Mouse (Mus musculus) thymus, postnatal 36 days (tissue): ENCODE data around the gene Ntrk3.

Experiments used
- DNase-seq, 2 experiments: peaks; one replicate each; pipeline ENCODE4 v3.0.0; 2022; ENCODE audit warnings: mixed read lengths in 2 of 2

Ntrk3 gene

GRCm38 (mm10) chr7:78578111-78578460 lies 159.7 kb downstream of the Ntrk3 start:
- peak; percentile 33 to 50 for DNase-seq

DNA sequence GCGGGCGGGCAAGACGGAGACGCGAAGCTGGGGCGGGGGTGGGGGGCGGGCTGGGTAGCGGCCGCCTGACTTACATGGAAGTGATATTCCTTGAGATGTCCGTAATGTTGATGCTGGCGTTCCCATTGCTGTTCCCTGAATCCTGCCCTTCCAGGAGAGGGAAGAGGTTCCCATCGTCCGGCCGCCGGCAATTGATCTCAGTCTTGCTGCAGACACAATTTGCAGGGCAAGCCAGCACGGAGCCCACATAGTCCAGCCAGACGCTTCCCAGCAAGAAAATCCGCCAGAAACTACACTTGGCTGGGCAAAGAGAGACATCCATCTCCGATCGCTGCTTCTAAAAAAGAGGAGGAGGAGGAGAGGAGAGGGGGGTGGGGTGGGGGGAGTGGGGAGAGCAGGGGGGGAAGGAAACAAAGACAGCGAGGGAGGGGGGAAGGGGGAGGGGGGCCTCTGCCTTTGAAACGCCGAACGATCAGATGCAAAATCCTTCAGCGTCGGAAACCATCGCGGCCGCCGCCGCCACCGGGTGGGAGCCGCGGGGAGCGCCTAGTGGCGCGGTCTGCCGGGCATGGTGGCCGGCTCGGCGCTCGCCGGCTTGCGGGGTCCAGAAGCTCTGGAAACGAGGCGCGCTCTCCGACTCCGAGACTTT lies 160.2 kb downstream of the Ntrk3 start:
- peak; percentile 27 to 46 for DNase-seq

GRCm38 (mm10) chr7:78576706-78577461 lies 160.9 kb downstream of the Ntrk3 start:
- DNase-seq = peak; percentile 20 to 40

DNA sequence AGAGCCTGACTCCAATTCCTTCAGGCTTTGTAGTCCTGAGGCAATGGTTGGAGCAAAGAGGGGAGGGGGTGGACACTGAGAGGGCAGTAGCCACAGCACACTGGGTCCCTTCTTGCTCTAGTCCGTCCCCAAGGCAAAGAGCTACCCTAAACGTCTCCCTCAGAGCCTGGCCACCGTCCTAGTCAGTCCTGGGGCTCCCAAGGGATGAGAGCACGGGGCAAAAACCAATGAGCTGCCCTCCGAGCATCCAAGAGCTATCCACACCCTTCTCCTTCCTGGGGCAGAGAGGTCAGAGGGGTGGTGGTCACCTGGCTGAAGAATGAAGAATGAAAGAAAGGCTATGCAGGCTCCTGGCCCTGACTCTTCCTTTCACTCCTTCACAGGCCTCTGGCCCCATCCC lies 161.6 kb downstream of the Ntrk3 start:
- no peak for DNase-seq

- no peak for DNase-seq
Measured at GRCm38 (mm10) chr7:78575556-78575955, 162.3 kb downstream of the Ntrk3 start.

GRCm38 (mm10) chr7:78571196-78571595 lies 166.6 kb downstream of the Ntrk3 start:
- no peak for DNase-seq

DNA sequence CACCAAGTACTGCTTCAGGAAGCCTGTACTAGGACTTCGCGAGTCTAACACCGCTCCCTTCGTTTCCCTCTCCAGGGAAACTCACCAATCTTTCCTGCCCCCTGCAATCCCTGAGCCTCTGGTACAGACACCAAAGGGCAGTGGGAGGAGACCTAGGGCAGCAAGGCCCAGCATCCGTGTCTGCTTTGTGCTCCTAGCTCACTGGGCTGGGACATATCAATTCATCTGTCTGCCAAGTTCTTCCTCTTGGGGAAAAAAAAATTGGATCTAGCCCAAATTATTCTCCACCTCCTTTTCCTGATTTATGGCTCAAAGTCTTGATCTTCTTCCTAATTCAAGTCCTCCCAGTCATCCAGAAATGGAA lies 168.6 kb downstream of the Ntrk3 start:
- DNase-seq = no peak

- DNase-seq = peak; percentile 46 to 47
Measured at GRCm38 (mm10) chr7:78568411-78569254, 169.2 kb downstream of the Ntrk3 start.

- DNase-seq = no peak
Measured at GRCm38 (mm10) chr7:78566617-78567016, 171.2 kb downstream of the Ntrk3 start.

- no peak for DNase-seq
Measured at GRCm38 (mm10) chr7:78565386-78565785, 172.4 kb downstream of the Ntrk3 start.

- no peak for DNase-seq
Measured at GRCm38 (mm10) chr7:78558503-78558902, 179.3 kb downstream of the Ntrk3 start.

GRCm38 (mm10) chr7:78555532-78555931 lies 182.3 kb downstream of the Ntrk3 start:
- no peak for DNase-seq

DNA sequence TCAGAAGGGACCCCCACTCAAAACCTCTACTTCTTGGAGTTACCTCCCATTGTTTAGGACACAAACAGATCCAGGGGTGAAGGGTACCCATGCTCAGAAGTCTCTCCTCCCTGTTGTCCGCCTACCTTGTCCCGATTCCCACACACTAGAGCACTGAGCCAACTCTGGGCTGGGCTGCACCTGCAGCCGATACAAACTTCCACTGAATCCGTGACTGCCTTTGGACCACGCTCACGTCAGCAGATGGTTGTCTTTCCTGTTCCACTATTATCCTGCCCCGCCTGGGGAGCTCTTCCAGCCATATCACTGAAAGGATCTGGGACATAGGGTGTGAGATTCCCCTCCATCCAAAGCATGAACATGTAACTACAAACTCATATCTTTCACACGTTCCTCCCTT lies 188.4 kb downstream of the Ntrk3 start:
- DNase-seq = no peak

DNA sequence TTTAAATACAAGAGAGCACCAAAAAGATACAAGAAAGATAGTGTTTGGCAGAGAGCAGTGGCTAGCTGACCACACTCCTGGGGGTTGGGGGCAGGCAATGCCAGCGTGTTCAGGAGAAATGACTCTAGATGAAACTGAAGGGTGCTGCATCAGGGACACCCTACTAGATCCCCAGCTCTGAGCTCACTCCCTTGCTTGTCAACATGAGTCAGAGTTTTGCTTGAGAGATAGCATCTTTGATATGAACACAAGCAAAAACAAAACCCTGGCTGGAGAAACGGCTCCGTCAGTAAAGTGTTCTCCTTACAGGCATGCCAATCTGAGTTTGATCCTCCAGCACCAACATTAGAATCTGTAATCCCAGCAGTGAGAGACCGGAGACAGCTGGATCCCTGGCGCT lies 189.1 kb downstream of the Ntrk3 start:
- DNase-seq = no peak

- DNase-seq = no peak
Measured at GRCm38 (mm10) chr7:78546551-78546950, 191.3 kb downstream of the Ntrk3 start.

GRCm38 (mm10) chr7:78542468-78542867 lies 195.3 kb downstream of the Ntrk3 start:
- DNase-seq = no peak

- no peak for DNase-seq
Measured at GRCm38 (mm10) chr7:78530286-78530685, 207.5 kb downstream of the Ntrk3 start.

DNA sequence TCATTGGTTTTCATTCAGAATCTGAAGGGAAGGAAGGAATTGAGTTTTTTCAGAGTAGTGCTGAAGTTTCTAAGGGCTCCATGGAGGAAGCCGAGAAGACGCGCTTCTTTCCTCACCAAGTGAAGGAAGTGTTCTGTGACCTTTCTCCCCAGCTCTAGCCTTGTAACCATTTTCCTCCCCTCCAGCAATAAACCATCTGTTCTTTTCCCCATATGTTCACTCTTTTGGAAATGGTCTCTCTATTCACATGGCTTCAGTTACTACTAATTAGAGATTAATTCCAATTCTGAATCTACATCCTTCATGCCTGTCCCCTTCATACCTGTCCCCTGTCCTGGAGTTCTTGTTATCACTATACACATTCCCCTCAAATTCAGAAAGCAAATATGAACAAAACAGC lies 209.8 kb downstream of the Ntrk3 start:
- no peak for DNase-seq

DNA sequence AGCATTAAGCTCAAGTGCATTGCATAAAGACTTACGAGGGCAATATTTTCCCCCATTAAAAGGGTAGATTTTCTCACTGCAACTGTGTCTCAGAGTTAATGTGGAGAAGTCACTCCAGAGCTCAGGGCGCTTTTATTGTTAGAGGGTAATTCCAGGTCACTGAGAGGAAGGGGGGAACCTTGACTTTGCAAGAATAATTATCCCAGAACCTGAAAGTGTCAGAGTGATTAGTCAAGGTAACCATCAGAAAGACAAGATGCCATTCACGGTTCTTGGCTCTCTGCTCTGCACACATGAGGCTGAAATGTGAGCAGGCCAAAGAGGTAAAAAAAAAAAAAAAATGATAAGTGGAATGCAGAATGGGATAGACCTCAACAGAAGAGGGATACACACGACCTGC lies 210.2 kb downstream of the Ntrk3 start:
- DNase-seq = no peak

DNA sequence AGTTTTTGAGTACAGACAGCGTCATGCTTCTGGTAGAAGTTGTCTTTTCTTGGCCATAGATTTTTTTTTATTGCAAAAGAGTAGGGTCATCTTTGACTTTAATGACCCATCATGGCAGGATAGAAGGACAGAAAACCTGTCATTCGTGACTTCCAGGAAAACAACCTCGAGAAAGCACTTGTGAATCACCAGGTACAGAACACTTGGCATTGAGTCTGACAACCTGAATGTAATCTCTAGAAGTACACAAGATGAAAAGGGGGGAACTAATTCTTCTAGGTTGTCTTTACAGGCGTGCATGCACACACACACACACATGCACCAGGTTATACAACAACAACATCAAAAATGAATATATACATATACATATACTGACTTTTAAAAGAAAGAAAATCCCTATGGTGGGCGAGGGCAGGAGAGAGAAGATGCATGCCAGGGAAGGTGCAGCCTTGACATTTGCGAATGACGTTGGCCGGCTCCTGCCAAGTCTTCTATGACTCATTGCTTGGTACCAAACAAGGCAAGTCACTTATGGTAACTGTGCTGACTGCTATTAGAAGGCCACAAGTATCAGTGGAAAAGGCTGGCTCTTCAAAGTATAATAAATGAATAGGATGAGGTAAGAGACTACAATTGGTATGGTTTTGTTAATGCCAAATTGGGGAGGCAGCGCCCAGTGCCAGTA lies 217.4 kb downstream of the Ntrk3 start:
- no peak for DNase-seq

DNA sequence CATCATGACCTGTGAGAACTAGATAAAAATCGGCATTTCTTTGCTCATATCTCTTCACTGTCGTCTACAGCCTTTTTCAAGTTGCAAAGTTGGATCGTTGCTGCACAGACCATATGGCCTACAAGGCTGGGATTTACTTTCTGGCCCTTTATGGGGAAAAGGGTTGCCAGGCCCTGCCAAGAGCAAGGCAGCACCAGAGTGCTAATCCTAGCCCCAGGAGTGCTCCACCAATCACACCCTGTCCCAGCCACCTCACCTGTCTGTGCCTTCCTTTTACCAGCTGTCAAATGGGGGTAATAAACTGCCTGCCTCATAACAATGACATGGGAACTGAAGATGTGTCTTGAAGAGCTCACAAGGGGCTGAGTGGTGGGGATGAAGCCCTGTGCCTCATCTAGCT lies 218.1 kb downstream of the Ntrk3 start:
- no peak for DNase-seq

- no peak for DNase-seq
Measured at GRCm38 (mm10) chr7:78518760-78519363, 218.9 kb downstream of the Ntrk3 start.
